Mouse (Mus musculus): ENCODE data around the gene Tns3. TPM values are rescaled to one million over a fixed set of nuclear protein-coding genes. Genes with fewer than 3 reads are reported as not detected.

Gene Tns3
- polyA plus RNA-seq, 1 experiment from 2014 or later = 45.3 TPM

- Histone ChIP-seq H3K4me3 (no peak overlapping the region), H3K4me2 (replicated peaks) (no peak overlapping the region), H3K9ac (no peak overlapping the region), H3K9me3 (no peaks in the 10 kb centered on the region), H3K36me3 (no peaks in the 10 kb centered on the region), H3K27ac (no peak overlapping the region), H3K4me1 (peaks cover 22% of the 10 kb centered on the region), H3K27me3 (no peaks in the 10 kb centered on the region)
- 84% methylated on average over 12 of the region's 12 CpGs for WGBS
- ATAC-seq (ENCODE audit: low FRiP score, low read depth) = no peak
These were observed 14.1 kb upstream of the Tns3 start for GRCm38 (mm10) chr11:8678260-8678995.

DNA sequence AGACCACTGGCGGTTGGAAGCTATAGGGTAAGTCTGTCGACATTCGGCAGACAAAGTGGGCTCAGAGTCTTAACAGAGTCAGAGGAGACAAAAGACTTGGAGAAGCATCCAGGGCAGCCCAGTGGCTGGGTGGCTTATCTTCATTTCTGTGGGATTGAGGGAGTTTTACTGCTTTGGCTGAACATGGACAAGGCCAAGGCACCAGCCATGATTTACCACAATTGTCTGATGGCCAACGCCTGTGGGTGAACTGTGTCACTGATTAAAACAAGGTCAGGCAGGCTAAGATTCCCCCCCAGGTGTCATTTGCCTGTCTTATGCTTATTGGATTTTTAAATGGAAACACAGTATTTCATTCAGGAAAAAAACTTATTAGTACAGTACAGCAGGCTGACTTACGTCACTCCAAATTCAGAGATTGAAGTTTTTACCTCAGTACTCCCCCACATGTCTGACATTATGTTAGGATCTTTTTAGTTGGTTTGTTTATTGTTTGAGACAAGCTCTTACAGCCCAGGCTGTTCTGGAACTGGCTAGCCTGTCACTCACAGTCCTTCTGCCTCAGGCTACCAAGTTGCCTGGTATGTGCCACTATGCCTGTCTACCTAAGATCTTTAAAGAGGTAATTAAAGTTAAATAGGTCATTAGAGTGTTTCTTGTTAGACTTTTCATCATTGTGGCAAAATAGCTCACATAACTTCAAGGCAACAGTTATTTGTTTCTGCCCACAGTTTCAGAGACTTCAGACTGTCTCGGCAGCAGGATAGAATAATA, 11.6 kb upstream of the Tns3 start:
- Histone ChIP-seq H3K4me2 (replicated peaks) (no peak overlapping the region), H3K4me1 (peaks cover 14% of the 10 kb centered on the region), H3K27ac (no peak overlapping the region; the same call in 1 of the 2 replicates), H3K4me3 (no peak overlapping the region), H3K9ac (no peak overlapping the region), H3K36me3 (no peaks in the 10 kb centered on the region), H3K27me3 (no peaks in the 10 kb centered on the region), H3K9me3 (no peaks in the 10 kb centered on the region)
- ATAC-seq (ENCODE audit: low FRiP score, low read depth) = no peak
- WGBS = 58% methylated on average over 6 of the region's 6 CpGs

DNA sequence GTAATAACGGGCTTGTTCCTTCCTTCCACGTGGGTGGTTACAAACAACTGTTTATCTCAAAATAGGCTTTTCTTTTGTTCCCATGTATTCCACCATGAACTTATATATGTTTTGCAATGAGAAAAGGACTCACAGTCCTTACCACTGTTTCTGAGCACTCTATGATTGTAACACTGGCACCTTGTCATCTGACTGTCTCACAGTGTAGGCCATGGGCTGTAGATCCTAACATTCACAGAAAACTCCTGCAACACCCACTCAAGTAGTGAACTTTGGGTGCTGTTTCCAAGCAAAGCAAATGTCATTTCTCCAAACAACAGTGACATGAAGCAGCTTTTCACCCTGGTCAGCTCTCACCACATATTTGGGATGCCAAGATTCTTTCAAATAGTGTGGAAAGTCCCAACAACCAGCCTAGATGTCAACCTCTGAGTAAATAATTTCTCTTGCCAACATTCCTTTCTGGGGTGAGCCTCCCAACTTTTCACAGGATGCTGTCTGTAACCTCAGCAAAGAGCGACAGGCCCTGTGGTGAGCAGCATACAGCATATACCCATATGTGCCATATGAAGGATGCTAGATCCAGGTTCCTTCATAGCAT, 10.3 kb upstream of the Tns3 start:
- WGBS = 81% methylated on average over 3 of the region's 3 CpGs
- ATAC-seq (ENCODE audit: low FRiP score, low read depth) = no peak
- peaks cover 6% of the 10 kb centered on the region for H3K4me1 ChIP-seq
- no peaks in the 10 kb centered on the region for H3K36me3 ChIP-seq
- no peak overlapping the region for H3K4me2 ChIP-seq (replicated peaks)
- no peak overlapping the region for H3K4me3 ChIP-seq
- H3K9me3 ChIP-seq = no peaks in the 10 kb centered on the region
- no peak overlapping the region for H3K27ac ChIP-seq
- H3K27me3 ChIP-seq = no peaks in the 10 kb centered on the region
- no peak overlapping the region for H3K9ac ChIP-seq

GRCm38 (mm10) chr11:8671698-8672097, 7.4 kb upstream of the Tns3 start:
- Histone ChIP-seq H3K9me3 (no peaks in the 10 kb centered on the region; the same call in 1 of the 2 replicates), H3K4me2 (replicated peaks) (no peak overlapping the region), H3K36me3 (no peaks in the 10 kb centered on the region), H3K27me3 (no peaks in the 10 kb centered on the region), H3K9ac (no peak overlapping the region), H3K27ac (no peak overlapping the region), H3K4me1 (peaks cover 14% of the 10 kb centered on the region), H3K4me3 (no peak overlapping the region)
- no peak for ATAC-seq (ENCODE audit: low FRiP score, low read depth)
- WGBS = 66% methylated on average over 4 of the region's 4 CpGs

GRCm38 (mm10) chr11:8669138-8669537, 4.8 kb upstream of the Tns3 start:
- no peak overlapping the region for H3K4me3 ChIP-seq
- peaks cover 30% of the 10 kb centered on the region for H3K4me1 ChIP-seq
- no peak overlapping the region for H3K27ac ChIP-seq
- no peak overlapping the region for H3K4me2 ChIP-seq (replicated peaks)
- no peak overlapping the region for H3K9ac ChIP-seq
- no peak for ATAC-seq (ENCODE audit: low FRiP score, low read depth)
- no peaks in the 10 kb centered on the region for H3K27me3 ChIP-seq
- H3K9me3 ChIP-seq = no peaks in the 10 kb centered on the region; the same call in 1 of the 2 replicates
- 68% methylated on average over 2 of the region's 2 CpGs for WGBS
- H3K36me3 ChIP-seq = no peaks in the 10 kb centered on the region

DNA sequence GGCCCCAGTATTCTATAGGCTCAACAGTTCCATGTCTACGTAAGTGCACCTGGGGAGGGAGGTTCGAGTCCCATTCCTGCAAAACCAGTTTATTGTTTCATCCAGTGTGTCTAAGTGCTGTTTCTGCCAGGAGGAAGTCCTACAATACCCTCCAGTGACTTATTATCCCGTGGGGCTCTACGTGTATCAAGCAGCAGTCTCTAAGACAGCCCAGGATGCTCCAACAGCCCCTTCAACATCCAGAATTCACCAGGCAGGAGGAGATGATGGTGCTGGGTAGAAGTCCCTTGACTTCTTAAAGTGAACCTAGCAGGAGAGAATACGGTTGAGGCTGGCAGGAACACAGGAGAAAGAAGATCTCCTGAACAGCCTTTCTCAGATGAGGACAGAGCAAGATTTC, 462 bp upstream of the Tns3 start:
- Histone ChIP-seq H3K9me3 (no peaks in the 10 kb centered on the region; the same call in 1 of the 2 replicates), H3K9ac (peak overlapping the region; percentile 98), H3K36me3 (0 out of 2 replicates have a peak, but pooled peaks cover 9% of the 10 kb centered on the region), H3K27me3 (no peaks in the 10 kb centered on the region), H3K4me1 (peaks cover 63% of the 10 kb centered on the region), H3K27ac (peak overlapping the region; percentile 97), H3K4me2 (replicated peaks) (peak overlapping the region; percentile 88), H3K4me3 (peak overlapping the region; percentile 87)
- WGBS = 29% methylated on average over 5 of the region's 5 CpGs
- ATAC-seq (ENCODE audit: low FRiP score, low read depth) = no peak

GRCm38 (mm10) chr11:8663444-8664392, 617 bp downstream of the Tns3 start:
- WGBS = under 1% methylated on average over 52 of the region's 52 CpGs
- no peaks in the 10 kb centered on the region for H3K27me3 ChIP-seq
- peak overlapping the region; percentile 88 for H3K4me2 ChIP-seq (replicated peaks)
- H3K9me3 ChIP-seq = no peaks in the 10 kb centered on the region; the same call in 1 of the 2 replicates
- H3K27ac ChIP-seq = peak overlapping the region; percentile 97
- ATAC-seq (ENCODE audit: low FRiP score, low read depth) = peak; percentile 31; the same call in 1 of the 2 replicates
- peak overlapping the region; percentile 98 for H3K9ac ChIP-seq
- H3K4me1 ChIP-seq = peaks cover 68% of the 10 kb centered on the region
- 0 out of 2 replicates have a peak, but pooled peaks cover 9% of the 10 kb centered on the region for H3K36me3 ChIP-seq
- peak overlapping the region; percentile 87 for H3K4me3 ChIP-seq

DNA sequence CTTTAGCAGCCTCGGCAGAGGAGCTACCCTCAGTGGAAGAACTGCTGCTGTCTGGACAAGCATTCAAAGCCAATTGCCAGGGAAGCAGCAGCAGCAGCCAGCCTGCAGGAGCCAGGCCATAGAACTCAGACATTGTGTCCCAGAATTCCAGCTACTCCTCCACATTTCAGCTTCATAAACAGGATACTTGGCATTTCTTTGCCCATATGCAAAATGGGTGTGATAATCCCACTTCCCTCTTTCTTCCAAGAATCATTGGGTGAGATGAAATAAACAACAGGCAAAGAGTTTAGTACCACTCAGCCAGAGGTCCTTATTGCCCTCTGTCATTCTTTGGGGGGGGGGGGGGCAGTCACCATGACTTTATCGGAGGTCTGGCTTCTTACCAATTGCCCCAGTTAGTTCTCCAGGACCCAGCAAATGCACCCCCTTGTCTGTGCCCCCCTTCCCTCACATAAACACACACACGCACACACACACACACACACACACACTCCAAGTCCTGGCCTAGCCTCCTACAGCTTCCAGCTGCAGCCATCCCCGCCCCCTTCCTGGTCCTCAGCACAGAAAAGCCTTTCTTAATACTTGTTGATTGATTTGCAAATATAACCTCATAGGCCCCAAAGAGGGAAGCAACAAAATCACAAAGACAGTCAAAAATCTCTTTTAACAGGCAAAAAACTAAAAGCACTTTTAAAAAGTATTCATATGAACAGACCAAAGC, 1.5 kb downstream of the Tns3 start:
- H3K27me3 ChIP-seq = no peaks in the 10 kb centered on the region
- no peak for ATAC-seq (ENCODE audit: low FRiP score, low read depth)
- H3K4me2 ChIP-seq (replicated peaks) = peak overlapping the region; percentile 88
- 0 out of 2 replicates have a peak, but pooled peaks cover 9% of the 10 kb centered on the region for H3K36me3 ChIP-seq
- peak overlapping the region; percentile 98 for H3K9ac ChIP-seq
- H3K9me3 ChIP-seq = peaks cover 7% of the 10 kb centered on the region
- peak overlapping the region; percentile 87 for H3K4me3 ChIP-seq
- peaks cover 76% of the 10 kb centered on the region for H3K4me1 ChIP-seq
- H3K27ac ChIP-seq = peak overlapping the region; percentile 97
- 8% methylated on average over 4 of the region's 4 CpGs for WGBS

GRCm38 (mm10) chr11:8660951-8661350, 3.4 kb downstream of the Tns3 start:
- H3K36me3 ChIP-seq = 0 out of 2 replicates have a peak, but pooled peaks cover 9% of the 10 kb centered on the region
- peak overlapping the region; percentile 10; the same call in 1 of the 2 replicates for H3K4me3 ChIP-seq
- H3K9me3 ChIP-seq = peaks cover 9% of the 10 kb centered on the region
- H3K4me2 ChIP-seq (replicated peaks) = peak overlapping the region; percentile 88
- H3K27ac ChIP-seq = no peak overlapping the region
- peaks cover 86% of the 10 kb centered on the region for H3K4me1 ChIP-seq
- no peaks in the 10 kb centered on the region for H3K27me3 ChIP-seq
- no peak for ATAC-seq (ENCODE audit: low FRiP score, low read depth)
- H3K9ac ChIP-seq = no peak overlapping the region
- WGBS = 36% methylated on average over 4 of the region's 4 CpGs

DNA sequence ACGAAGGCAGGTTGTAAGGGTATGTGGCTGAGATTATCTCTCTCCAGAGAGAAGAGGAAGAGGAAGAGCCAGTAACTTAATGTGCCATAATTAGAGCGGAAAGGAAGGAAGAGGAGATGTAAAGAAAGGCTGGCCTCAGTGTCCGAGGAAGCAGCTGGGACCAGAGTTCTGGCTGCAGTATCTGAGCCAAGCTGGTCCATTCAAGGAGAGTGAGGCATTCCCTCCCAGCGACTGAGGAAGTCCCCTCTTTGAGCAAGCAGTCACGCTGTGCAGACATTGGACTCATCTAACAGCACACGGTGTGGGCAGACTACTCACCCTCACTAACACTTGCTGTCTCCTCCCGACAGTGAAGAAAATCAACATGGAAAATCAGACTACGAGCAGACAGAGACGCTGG, 4.5 kb downstream of the Tns3 start:
- H3K9ac ChIP-seq = peak overlapping the region; percentile 40; the same call in 1 of the 2 replicates
- no peak for ATAC-seq (ENCODE audit: low FRiP score, low read depth)
- H3K27me3 ChIP-seq = no peaks in the 10 kb centered on the region
- H3K4me3 ChIP-seq = 0 out of 2 replicates have a peak overlapping the region, but pooled peaks have one; percentile 4
- 38% methylated on average over 9 of the region's 9 CpGs for WGBS
- H3K36me3 ChIP-seq = 0 out of 2 replicates have a peak, but pooled peaks cover 9% of the 10 kb centered on the region
- H3K4me2 ChIP-seq (replicated peaks) = peak overlapping the region; percentile 88
- H3K9me3 ChIP-seq = peaks cover 9% of the 10 kb centered on the region
- H3K27ac ChIP-seq = peak overlapping the region; percentile 98
- H3K4me1 ChIP-seq = peaks cover 84% of the 10 kb centered on the region
